Mouse (Mus musculus): ENCODE data around the gene Cfap100.

GRCm38 (mm10) chr6:90463890-90464421 is 35.4 kb upstream of the Cfap100 start:
- TF ChIP-seq POLR2A (IDR thresholded peaks at IDR 0.05; ENCODE audit: low read depth, low read length) = no peak
- no peak for TF ChIP-seq CTCF (IDR thresholded peaks at IDR 0.05; ENCODE audit: extremely low read depth, insufficient read depth, insufficient read length, insufficient replicate concordance)

Data from spleen, adult 2 months (tissue).